Mouse (Mus musculus): ENCODE measurements at regions not wholly inside any gene's neighbourhood (a gene's known extent, or its start where the extent isn't known, plus 50 kb on each side); places are given as distances from the start of the nearest gene placed in this dataset.

DNA sequence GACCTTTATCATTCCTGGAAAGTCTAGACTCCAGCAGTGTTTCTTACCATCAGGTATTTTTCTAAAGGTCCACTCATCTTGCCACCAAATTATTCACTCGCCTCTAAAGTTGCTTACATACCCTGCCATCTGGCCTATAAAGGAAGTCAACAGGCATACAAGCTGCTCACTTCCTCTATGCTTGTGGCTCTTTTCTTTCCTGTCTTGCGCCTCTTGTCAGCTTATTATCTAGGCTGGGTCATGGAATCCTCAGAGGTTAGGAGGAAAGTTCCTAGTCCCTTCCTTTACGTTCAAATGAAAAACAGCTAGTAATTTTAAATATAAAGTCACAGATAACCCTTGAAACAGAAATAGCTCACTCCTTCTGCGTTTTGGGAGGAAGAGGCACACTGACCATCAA lies 97.9 kb downstream of the Lipi start:
- DNase-seq (ENCODE audit: extremely low spot score, low spot score), result no peak

DNA sequence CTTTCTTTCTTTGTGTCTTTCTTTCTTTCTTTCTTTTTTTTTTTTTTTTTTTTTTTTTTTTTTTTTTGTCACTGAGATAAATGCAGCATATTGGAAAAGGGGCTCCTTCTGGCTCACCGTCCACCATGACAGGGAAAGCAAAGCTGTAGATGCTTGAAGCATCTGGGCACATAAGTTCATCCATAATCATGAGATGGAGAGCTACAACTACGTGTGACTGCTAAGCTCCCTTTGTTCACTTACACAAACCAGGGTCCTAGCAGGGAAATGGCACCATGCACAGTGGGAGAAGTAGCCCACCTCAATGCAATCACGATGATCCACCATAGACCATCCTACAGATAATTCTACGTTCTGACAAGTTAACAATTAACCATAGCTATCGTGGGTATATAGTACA lies 102.0 kb downstream of the Lipi start:
- no peak for DNase-seq (ENCODE audit: extremely low spot score, low spot score)

DNA sequence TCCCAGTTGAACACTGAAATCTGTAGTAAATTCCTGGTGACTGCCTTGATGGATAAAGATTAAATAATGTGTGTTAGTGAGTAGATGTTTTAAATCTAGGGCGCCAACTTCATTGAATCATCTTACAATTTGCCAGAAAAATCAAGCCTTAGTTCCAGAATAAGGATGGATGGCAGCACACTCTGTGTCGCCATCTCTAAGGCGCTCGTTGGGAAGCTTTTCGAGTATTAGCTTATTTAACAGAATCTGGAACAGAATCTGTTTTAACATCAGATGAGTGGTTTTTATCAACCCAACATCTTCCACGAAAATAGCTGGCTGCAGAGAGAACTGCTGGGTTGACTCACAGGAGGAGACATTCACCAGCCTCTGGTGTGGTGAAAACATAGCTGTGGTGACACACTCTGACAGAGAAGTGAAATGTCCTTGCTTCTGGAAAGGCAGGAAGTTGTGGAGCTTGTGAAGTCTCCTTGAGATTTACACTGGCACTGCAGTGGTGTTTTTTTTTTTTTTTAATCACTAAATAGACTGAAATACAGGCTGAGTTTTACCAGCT lies 120.4 kb downstream of the Lipi start:
- no peak for DNase-seq (ENCODE audit: extremely low spot score, low spot score)

DNA sequence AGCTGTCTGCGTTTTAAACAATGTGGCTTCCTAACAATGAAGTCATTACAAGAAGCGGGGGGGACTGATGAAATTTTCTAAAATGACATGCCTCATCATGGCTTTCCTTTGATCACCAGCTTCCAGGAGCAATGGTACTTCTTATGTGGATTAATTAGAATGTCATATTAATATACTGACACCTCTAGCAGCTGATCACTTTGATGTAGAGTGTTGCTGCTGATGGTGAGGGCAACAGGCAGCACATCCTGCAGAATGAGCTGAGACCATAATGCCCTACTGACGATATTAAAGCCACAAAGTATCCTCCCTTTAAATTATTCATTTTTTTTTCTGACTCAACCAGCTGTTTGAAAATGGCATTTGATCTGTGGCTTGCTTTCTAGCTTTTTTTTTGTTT lies 123.7 kb downstream of the Lipi start:
- no peak for DNase-seq (ENCODE audit: extremely low spot score, low spot score)

DNA sequence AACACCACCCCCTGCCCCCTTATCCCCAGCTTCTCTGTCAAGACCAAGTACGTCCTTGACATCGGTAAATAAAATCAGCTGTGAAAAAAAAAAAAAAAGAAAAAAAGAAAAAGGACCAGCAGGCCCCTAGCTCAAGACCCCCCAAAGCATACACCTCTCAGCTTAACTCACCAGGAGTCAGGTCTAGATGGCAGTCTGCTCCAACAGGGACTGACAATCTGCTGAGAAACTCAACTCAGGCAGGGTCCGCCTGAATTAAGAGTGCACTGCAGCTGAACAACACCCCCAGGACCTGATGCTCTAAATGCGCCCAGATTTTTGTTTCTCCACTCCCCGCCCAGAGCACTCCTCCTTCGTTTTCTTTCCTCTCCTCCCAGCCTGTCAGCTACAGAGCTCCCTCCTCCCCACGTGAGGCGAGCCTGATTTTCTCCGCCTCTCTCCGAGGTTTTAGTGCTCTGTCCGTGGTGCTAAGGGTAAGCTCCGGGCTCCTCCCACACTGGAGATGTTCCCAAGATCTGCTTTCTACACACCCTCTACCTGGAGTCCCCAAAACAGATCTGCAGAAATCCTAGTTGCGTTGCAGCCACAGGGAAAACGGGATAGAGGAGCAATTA lies 138.9 kb downstream of the Lipi start:
- DNase-seq (ENCODE audit: extremely low spot score, low spot score), result peak; percentile 41

DNA sequence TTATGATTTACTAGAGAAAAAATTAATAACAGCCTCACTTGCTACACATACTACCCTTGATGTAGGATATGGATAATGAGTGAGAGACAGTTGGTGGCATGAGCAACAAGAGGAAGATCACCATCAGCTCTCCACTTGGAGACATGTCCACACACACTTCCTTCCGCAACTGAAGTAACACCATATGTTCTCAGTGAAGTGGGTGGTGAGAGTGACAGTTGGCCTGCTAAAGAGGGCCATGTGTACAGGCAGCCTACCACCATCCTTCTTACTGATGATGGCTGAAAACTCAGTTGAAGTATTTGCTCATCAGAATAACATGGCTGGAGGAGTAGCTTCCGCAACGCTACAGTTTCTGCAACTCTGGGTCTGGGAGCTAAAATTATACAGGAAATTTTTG lies 146.6 kb downstream of the Lipi start:
- no peak for DNase-seq (ENCODE audit: extremely low spot score, low spot score)

DNA sequence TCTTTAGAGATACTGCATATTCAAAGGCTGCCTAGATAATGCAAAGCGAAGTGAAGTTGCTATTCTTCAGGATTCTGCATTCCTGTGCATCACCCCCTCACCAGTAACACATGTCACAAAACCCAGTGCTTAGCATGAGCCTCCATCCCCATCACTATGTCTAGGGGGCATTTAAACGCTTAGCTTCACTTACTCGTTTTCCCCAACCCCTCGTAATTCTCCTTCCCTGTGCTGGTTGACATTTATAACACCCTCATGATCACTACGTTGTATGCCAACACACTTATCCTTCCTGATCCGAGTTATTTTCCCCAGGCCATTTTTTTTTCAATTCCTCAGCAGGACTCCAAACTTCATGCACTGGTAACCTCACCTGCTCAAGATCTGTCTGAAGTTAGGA lies 152.6 kb downstream of the Lipi start:
- no peak for DNase-seq (ENCODE audit: extremely low spot score, low spot score)

DNA sequence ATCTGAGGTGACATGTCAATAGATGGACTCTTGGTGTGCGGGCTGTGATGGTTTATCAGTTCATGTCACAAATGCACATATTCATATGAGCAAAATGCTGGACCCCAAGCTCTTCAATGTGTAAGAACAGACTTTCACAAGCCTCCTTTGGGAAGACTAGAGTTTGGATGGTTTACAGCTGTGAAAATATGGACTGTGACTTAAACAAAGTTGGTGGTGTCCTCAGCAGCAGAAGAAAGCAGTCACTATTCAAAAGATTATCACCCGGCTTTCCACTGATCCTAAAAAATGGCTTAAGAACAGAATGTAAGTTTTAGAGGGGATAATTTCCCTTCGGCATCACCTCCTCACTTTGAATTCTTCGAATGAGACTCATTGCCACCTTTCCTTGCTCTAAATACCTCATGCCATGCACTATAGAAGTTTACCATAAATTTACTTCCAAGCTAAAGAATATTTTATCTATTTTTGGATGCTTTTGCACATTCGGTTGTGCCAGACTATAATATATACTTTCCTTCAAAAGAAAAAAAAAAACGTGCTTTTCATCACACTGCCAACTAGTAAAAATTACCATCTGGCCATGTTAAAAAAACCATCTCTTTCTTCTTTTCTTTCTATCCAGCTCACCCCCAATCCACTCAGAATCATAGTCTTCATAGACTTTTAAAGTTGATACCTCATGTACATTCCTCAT lies 201.2 kb downstream of the Lipi start:
- DNase-seq (ENCODE audit: extremely low spot score, low spot score), result no peak

DNA sequence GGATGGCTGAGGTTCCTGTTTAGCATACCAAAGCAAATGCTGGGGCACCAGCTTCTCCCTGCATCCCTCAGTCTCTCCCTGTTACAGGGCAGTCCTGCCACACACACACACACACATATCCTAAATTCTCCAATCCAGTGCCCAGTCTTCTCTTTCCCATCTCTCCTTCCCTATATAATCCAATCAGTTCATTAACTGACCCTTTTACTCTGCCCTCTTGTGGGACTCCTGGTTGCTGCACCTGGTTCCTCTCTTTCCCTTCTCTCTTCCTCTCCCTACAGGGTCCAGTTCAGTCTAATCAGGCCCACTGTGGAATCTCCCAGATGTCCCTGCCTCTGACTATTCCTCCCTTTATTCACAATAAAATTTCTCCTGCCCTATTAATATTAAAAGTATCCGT lies 204.7 kb downstream of the Lipi start:
- DNase-seq (ENCODE audit: extremely low spot score, low spot score), result no peak

DNA sequence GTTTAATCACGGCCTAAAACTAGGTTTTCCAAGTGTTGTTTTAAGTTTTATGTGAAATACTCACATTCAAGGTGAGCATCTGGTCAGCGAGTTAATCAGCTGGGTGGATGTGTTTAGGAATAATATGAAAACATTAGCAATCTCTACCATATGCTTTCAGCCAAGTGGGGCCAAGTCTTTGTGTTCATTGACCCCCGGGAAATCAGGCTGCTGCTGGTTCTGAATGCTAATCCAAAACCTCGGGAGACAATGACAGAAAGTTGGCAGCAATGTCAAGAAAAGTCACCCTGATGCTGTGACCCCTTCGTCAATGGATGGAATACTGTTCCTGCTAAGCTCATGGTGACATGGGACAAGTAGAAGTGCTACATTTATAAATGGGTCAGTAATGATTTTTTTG lies 216.2 kb downstream of the Lipi start:
- DNase-seq (ENCODE audit: extremely low spot score, low spot score), result no peak

DNA sequence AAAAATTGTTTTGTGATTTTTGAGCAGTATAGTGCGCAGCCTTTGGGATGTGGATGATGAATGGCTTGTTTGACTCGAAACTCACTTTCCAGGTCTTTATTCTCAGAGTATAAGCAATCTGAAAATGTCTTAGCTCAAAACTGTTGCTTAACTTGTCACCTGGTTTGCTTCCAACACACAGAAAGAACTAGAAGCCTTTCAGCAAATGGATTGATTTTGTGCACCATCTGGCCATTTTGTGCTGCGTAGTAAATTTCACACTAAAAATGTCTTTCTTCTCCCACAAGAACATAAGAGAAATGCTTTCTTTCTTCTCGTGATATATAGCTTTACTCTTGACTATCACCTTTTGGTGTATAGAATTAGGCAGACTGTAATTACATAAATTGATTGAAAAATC lies 219.1 kb downstream of the Lipi start:
- no peak for DNase-seq (ENCODE audit: extremely low spot score, low spot score)

DNA sequence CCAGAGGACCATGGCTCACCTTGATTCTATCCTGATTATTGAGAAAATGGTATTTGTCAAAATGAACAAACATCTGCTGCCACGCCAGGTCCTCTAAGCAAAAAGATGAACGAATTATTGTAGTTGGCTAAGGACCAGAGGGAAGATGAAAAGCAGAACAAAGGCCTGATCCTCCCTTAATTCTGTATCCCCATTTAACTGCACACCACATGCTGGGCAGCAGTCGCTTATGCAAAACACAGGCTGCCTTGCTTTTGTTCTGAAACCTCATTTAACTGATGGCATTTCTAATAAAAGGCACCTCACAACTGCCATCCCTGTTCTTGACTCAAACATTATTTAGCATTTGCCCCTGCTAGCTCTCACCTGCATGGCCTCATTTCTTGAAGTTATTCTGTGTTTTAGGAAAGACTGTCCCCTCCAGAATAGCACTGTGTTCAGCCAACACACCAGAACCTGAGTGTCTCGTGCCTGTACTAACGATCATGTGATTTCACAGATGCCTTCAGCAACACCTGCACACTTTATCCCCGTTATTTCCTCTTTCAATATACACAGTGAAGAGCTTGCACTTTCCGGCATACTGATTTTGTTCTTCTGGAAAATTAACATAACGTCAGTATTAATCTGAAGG lies 220.4 kb downstream of the Lipi start:
- no peak for DNase-seq (ENCODE audit: extremely low spot score, low spot score)

DNA sequence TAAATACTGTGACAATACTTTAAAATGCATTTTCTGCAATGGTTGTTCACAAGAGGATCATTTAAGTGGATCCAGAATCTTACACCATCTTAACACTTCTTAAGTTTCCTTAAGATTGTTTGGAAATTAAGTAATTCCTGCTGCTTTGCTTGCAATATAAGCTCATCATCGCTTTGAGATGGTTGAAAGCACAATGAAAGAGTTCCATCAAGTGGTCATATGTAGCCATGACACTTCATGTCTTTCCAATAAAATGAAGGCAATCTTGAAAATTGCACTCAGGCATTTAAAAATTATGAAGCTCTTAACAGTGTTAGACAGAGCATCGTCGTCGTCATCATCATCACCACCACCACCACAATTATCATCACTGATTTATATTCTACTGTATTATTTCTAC lies 223.8 kb downstream of the Lipi start:
- DNase-seq (ENCODE audit: extremely low spot score, low spot score), result no peak

DNA sequence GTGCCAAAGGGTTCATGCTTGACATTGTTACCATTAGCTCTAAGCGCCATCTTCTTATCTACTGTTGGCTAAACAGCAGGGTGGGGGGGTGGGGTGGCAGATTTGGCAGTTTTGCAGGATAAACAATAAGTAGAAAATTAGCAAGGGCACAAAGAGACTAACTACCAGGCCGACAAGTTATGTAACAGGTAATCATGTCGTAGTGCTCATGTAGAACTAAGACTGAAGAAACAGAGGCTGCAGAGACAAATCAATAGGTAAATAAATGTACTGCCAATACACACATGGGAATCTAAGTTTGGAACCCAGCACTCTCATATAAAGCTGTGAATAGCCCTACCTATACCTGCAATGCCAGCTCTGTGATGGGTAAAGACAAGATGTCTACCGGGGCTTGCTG lies 225.1 kb downstream of the Lipi start:
- no peak for DNase-seq (ENCODE audit: extremely low spot score, low spot score)

DNA sequence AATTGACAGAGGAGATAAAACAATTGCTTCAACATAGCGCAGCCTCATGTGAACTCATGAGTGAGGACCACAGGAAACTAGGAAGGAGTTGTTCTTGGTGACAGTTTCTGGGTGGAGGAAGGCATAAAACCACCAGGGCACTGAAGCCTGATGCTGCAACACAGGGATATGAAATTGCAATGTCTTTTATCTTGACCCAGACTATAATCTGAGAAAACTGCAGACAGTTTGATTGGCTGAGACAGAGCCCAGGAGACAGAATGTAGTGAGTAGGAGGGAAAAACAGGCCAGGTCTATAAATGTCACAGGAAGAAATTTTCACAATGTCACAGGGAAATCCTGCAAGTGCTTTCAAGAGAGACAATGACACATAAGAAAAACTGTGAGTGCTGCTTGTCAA lies 232.5 kb downstream of the Lipi start:
- no peak for DNase-seq (ENCODE audit: extremely low spot score, low spot score)

DNA sequence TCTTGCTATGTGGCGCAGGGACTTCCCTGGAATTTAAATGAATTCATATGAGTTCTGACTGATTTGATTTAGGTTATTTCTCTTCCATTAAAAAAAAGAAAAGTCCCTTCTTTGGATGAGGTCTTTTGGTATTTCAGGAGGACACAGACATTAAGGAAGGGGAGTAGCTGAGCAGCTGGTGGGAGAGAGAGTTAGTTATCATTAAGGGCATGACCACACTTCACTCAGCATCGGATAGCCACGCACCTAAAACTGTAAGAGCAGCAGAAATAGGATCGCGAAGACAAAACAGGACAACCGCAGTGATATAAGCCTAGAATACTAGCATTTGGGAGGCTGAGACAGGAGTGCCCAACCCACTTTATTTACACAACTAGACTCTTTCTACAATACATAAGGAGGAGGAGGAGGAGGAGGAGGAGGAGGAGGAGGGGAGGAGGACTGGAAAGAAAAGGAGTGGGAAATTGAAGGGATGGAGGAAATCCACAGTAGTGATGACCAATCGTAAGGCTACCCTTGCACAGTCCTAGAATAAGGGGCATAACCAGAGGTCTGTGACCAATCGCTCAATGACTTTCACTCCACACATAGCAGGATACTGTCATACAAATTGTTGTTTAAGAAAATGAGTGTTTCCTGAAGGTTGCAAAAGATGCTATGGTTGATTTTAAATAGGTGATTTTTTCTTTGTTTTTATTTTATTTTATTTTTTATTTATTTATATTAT lies 241.5 kb downstream of the Lipi start:
- DNase-seq (ENCODE audit: extremely low spot score, low spot score), result no peak

DNA sequence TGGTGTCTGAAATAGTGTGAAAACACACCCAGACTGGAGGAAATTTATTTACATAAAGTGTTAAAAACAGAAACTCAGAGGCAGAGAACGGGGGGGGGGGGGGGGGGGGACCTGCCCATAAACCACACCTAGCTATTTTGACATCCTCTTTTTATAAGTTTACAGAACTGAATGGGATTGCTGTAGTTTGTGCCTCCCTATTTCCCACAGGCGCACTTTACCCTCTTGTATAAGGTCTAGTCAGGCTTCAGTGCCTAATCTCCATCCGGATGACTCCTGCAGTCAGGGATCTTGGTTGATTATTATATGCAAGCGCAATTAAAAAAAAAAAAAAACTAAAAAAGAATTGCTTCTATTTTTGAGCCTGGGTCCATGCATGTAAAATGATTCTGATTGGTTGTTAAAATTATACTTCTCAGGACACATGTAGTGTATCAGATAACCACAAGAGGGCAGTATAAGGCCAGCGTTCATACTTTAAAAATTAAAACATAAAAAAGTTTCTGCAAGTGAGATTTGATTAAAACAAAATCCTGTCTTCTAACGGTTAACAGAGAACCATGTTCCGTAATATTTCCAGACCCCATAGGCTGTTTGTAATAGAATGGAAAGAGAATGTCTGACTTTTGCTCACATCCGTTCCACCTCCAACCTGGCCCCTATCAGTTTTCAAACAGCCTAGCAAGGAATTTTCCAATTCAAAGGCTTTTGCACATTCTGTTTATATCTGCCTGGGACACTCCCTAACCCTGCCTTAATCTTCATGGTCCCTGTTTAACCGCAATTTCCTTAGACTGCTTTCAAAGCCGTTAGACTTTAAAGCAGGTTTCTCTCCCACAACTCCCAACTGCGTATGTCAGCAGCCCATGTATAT lies 242.6 kb downstream of the Lipi start:
- DNase-seq (ENCODE audit: extremely low spot score, low spot score), result no peak

DNA sequence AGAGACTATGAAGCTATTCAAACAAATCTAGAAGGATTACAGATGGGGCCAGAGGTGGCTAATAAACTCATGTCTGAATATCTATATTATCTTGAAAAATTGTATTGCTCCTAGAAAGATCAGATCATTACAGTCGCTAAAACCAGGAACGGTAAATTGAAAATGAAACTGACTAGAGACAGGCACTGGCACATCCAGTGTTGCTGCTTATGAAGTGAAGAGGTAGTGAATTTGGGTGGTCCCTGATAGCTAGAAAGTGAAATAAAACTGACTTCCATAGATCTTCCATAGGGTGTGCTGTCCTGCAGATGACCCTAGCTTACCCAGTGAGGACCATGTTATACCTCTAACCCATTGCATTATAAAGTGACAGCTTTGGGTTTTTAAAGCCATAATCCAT lies 251.6 kb downstream of the Lipi start:
- DNase-seq (ENCODE audit: extremely low spot score, low spot score), result no peak

DNA sequence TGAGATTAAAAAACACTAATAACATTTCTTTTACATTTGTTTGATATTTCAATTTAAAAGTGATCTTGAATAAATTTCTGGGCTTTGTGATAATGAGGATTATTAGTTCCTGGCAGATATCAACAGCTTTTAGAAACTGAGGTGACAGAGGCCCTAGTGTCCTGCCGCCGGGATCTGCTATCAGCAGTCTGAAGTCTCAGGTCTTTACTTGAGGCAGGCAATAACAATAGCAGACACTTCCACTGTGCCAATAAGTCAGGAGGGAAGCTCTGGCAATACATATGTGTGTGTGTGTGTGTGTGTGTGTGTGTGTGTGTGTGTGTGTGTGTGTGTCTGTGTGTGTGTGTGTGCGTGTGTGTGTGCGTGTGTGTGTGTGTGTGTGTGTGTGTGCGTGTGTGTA lies 252.1 kb downstream of the Lipi start:
- DNase-seq (ENCODE audit: extremely low spot score, low spot score), result no peak

DNA sequence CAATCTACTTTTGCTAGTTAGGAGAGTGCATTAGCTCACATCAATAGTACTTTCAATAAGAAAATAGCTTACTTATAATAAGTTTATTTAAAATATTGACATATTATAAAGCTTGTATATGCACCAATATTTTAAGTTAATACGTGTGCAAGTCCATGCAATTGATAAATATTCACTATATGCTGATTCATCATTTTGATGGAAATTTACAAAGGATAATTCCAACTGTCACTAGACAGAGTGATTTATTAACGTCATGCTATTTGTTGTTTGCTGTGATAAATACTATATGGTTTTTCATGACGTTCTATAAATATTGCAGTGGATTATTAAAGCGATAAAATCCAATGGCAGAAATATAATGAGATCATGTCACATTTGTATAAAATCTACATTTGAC lies 253.0 kb downstream of the Lipi start:
- no peak for DNase-seq (ENCODE audit: extremely low spot score, low spot score)

DNA sequence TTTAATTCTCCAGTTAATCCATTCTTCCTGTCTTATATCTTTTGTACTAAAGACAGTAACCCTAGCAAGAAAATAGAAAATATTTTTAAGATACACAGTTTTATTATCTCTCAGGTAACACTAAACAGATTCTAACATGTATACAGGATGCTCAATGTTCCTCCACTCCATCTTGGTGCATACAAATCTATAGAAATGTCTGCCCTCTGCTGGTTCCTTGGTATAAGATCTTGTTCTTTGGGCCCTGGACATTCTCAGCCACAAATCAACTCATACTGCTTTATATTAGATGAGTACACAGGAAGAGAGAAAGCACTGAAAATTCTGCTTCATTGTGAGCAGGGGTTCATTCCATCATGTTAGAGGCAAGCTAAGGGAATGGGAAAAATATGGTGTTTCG lies 260.6 kb downstream of the Lipi start:
- DNase-seq (ENCODE audit: extremely low spot score, low spot score), result no peak
